Mouse (Mus musculus) kidney, postnatal 0 days (tissue): ENCODE measurements around the gene Glud1. TPM values are rescaled to one million over a fixed set of nuclear protein-coding genes. Genes with fewer than 3 reads are reported as not detected.

ENCODE experiments used
- ATAC-seq: fragments of 200-750 bp; cut with Nextera tagmentation; replicated peaks from 2 replicates; pipeline ENCODE4 v1.8.0; 2017; ENCODE audit warnings: low read depth, moderate number of reproducible peaks, moderate TSS enrichment, moderate library complexity; ENCODE audit not compliant: low FRiP score
- DNase-seq: peaks from one replicate; pipeline ENCODE4 v3.0.0-alpha.2; 2016; ENCODE audit warnings: low spot score
- H3K27ac ChIP-seq: fragments of 300-500 bp; sonication (generic); 2 replicates; pipeline ENCODE4 v1.5.1; 2014; ENCODE audit warnings: mild to moderate bottlenecking
- H3K27me3 ChIP-seq: fragments of 300-500 bp; sonication (generic); 2 replicates; pipeline ENCODE4 v1.6.1; 2014; ENCODE audit warnings: low read length, mixed read lengths; ENCODE audit not compliant: insufficient read depth
- H3K36me3 ChIP-seq: fragments of 300-500 bp; sonication (generic); 2 replicates; pipeline ENCODE4 v1.6.1; 2014; ENCODE audit warnings: low read length, mixed read lengths; ENCODE audit not compliant: insufficient read depth
- H3K4me1 ChIP-seq: fragments of 300-500 bp; sonication (generic); replicated peaks from 2 replicates; pipeline ENCODE4 v1.6.1; 2014; ENCODE audit warnings: antibody characterized with exemption, low read length, mixed read lengths; ENCODE audit not compliant: insufficient read depth
- H3K4me2 ChIP-seq: fragments of 300-500 bp; sonication (generic); 2 replicates; pipeline ENCODE4 v1.6.1; 2014; ENCODE audit warnings: mild to moderate bottlenecking, low read length, moderate library complexity, mixed read lengths
- H3K4me3 ChIP-seq: fragments of 300-500 bp; sonication (generic); replicated peaks from 2 replicates; pipeline ENCODE4 v1.5.1; 2014; ENCODE audit warnings: low read depth, low read length
- H3K9ac ChIP-seq: fragments of 300-500 bp; sonication (generic); 2 replicates; pipeline ENCODE4 v1.6.1; 2014; ENCODE audit warnings: low read depth, low read length
- H3K9me3 ChIP-seq: fragments of 300-500 bp; sonication (generic); replicated peaks from 2 replicates; pipeline ENCODE4 v1.6.1; 2016; ENCODE audit warnings: low read length, inconsistent platforms, mixed read lengths
- CTCF ChIP-seq: IDR thresholded peaks from 2 replicates; pipeline ENCODE4 v1.5.1; 2016; ENCODE audit warnings: antibody characterized with exemption, low read depth, mild to moderate bottlenecking, moderate library complexity
- WGBS: fragments of 180-500 bp; shearing (Covaris S2); extraction: QIAGEN DNeasy Blood & Tissue Kit; methylation state at CpG from one replicate; pipeline ENCODE4 v1.1.7; 2014; 5-methylcytosine and 5-hydroxymethylcytosine counted together
- polyA plus RNA-seq: library from polyadenylated mRNA; unstranded; fragments of >200 nt; fragmentation: Nextera tagmentation; extraction: Ambion mirVana; gene quantifications from 2 replicates; pipeline ENCODE4 v1.2.1, GENCODE M21; 2015

The Glud1 gene
- polyA plus RNA-seq, 1 experiment from 2014 or later, result 160 TPM

DNA sequence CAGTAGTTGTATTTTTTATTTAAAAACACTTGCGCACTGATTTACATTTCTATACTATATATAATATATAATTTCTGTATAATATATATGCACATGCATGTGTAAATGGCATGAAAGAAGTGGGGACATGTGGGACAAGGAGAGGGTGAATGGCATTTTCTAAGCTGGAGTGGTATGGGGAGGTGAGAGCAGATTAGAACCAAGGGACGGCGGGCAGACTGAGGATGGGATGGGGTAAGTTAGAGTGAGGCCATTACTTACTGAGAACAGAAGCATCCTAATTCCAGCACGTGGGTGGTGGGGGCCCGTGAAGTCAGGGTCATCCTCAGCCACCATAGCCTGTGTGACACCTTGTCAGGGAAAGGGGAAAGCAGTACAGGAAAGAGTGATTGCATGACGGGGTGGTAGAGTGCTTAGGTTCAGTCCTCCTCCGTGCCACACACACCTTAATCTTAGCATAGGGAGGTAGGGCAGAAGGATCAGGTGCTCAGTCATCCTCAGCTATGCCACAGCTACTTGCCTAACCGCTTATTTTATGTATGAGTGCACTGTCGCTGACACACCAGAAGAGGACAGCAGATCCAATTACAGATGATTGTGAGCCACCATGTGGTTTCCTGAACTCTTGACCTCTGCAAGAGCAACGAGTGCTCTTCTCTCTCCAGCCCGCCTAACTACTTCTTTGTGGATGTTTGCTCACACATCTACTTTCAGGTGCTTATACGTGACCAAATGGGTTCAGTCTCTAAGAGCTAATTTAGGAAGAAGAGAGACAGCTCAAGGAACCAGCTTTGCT, 35.4 kb downstream of the Glud1 start:
- H3K9ac ChIP-seq, result no peak overlapping the region
- TF ChIP-seq CTCF, result peak; percentile 53
- no peak overlapping the region for H3K4me2 ChIP-seq
- no peak overlapping the region for H3K27ac ChIP-seq
- no peak overlapping the region for H3K4me3 ChIP-seq
- DNase-seq (no peak), ATAC-seq (peak; percentile 67)
- peaks cover 29% of the 10 kb centered on the region; the same call in 1 of the 2 replicates for H3K36me3 ChIP-seq
- H3K27me3 ChIP-seq, result no peaks in the 10 kb centered on the region
- no peaks in the 10 kb centered on the region for H3K9me3 ChIP-seq
- 52% methylated on average over 12 of the region's 12 CpGs for WGBS
- no peaks in the 10 kb centered on the region for H3K4me1 ChIP-seq

DNA sequence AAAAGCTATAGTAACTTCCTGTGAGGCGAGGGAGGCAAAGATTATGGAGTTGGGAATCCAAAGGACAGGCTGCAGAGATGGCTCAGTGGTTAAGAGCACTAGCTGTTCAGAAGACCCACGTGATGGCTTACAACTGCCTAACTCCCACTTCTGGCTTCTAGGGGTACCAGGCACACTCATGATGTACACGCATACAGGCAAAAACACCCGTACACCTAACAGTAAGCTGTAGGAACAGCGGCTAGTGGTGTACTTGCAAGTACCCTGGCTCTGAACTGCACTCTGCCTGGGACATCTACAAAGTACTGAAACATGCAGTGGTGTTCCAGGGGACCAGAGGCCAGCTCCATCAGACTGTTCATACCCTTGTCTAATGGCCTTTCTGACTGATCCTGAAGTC, 36.6 kb downstream of the Glud1 start:
- DNase-seq (no peak), ATAC-seq (no peak)
- no peak overlapping the region for H3K4me3 ChIP-seq
- TF ChIP-seq CTCF, result no peak
- H3K9ac ChIP-seq, result no peak overlapping the region
- H3K36me3 ChIP-seq, result peaks cover 20% of the 10 kb centered on the region; the same call in 1 of the 2 replicates
- H3K27me3 ChIP-seq, result no peaks in the 10 kb centered on the region
- no peaks in the 10 kb centered on the region for H3K4me1 ChIP-seq
- H3K9me3 ChIP-seq, result no peaks in the 10 kb centered on the region
- 96% methylated on average over 5 of the region's 5 CpGs for WGBS
- H3K4me2 ChIP-seq, result no peak overlapping the region
- H3K27ac ChIP-seq, result no peak overlapping the region

DNA sequence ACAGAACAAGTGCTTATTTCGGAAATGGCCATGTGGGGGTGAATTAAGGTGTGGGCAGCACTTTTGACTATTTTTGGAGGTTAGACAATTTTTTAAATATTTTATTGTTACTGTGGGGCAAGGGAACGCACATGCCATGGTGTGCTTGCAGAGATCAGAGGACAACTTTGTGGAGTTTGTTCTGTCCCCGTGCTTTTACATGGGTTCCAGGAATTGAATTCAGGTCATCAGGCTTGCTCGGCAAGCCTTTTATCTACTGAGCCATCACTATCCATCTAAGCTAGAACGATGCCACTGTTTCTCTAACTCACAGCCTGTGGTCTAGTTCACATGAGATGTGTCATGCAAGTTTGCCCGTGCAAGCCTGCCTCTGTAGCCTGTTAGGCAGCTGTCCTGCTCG, 37.8 kb downstream of the Glud1 start:
- H3K4me1 ChIP-seq, result no peaks in the 10 kb centered on the region
- ATAC-seq, result no peak

DNA sequence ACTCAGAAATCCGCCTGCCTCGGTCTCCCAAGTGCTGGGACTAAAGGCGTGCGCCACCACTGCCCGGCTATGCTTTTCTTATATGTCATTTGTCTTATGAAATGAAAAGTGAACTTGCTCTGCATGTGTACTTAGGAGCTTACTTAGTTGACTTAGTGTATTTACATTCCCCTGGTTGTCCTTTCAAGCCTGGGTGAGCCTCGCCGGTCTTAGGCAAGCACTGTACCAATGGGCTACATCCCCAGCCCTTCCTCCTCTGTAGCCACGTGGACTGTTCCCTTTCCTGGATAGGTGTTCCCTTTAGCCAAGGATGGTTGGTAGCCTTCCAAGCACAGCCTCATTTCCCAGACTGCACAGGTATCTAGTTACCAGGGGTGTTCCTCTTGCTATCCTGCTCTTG, 38.5 kb downstream of the Glud1 start:
- peaks cover 5% of the 10 kb centered on the region; the same call in 1 of the 2 replicates for H3K36me3 ChIP-seq
- H3K27me3 ChIP-seq, result no peaks in the 10 kb centered on the region
- no peak overlapping the region for H3K4me3 ChIP-seq
- no peak overlapping the region for H3K4me2 ChIP-seq
- H3K27ac ChIP-seq, result no peak overlapping the region
- DNase-seq (no peak), ATAC-seq (no peak)
- H3K9me3 ChIP-seq, result no peaks in the 10 kb centered on the region
- H3K9ac ChIP-seq, result no peak overlapping the region
- no peaks in the 10 kb centered on the region for H3K4me1 ChIP-seq
- TF ChIP-seq CTCF, result no peak
- 85% methylated on average over 8 of the region's 8 CpGs for WGBS

More for the DNA sequence above, 37.8 kb downstream of the Glud1 start:
- Histone ChIP-seq H3K9ac (no peak overlapping the region), H3K27me3 (no peaks in the 10 kb centered on the region), H3K9me3 (no peaks in the 10 kb centered on the region), H3K36me3 (peaks cover 8% of the 10 kb centered on the region; the same call in 1 of the 2 replicates), H3K4me2 (no peak overlapping the region), H3K4me3 (no peak overlapping the region), H3K27ac (no peak overlapping the region)
- no peak for DNase-seq
- no peak for TF ChIP-seq CTCF
- WGBS, result 70% methylated on average over 7 of the region's 7 CpGs

DNA sequence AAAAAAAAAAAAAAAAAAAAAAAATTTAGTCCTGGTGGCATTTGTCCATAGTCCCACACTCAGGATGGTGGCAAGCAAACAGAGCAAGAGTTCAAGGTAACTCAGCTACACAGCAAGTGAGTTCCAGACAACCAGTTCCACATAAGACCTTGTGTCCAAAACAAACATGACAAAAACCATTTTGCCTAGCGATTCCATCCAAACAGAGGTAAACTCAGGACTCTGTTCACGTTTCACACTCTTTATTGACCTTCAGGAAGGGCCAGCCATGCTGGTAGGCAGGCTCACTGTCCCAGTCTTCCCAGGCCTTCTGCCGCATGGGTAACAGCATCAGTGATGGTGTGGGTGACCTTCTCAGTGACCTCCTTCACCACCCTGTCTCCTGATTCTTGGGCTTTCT, 41.1 kb downstream of the Glud1 start:
- Histone ChIP-seq H3K27ac (no peak overlapping the region), H3K4me2 (no peak overlapping the region), H3K4me3 (no peak overlapping the region), H3K9ac (no peak overlapping the region), H3K9me3 (no peaks in the 10 kb centered on the region), H3K4me1 (no peaks in the 10 kb centered on the region), H3K27me3 (no peaks in the 10 kb centered on the region), H3K36me3 (no peaks in the 10 kb centered on the region)
- no peak for DNase-seq
- ATAC-seq, result no peak
- TF ChIP-seq CTCF, result no peak
- 61% methylated on average over 3 of the region's 3 CpGs for WGBS

DNA sequence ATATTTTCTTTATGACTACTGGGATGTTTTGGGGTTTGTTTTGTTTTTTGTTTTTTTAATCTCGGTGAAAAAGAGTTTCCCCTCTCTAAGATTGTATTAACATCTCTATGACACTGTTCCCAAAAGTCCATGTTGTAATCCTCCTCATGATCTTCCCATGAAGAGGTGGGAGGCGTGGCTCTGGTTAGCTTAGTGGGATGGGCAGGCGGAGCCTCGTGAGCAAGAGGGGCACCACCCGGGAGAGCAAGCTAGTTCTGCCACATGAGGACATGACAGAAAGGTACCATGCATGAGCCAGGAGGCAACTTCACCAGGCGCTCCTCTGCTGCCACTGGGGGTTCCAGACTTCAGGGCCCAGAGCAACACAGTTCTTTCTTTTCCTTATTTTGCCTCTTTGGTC, 42.0 kb downstream of the Glud1 start:
- 64% methylated on average over 6 of the region's 6 CpGs for WGBS
- Histone ChIP-seq H3K4me3 (no peak overlapping the region), H3K9ac (no peak overlapping the region), H3K4me2 (no peak overlapping the region), H3K27me3 (no peaks in the 10 kb centered on the region), H3K9me3 (no peaks in the 10 kb centered on the region), H3K4me1 (no peaks in the 10 kb centered on the region), H3K27ac (no peak overlapping the region), H3K36me3 (no peaks in the 10 kb centered on the region)
- ATAC-seq (no peak), DNase-seq (no peak)
- no peak for TF ChIP-seq CTCF
